Mouse (Mus musculus): ENCODE data around the gene Pxn.
"Not testable (repeated sequence)": the region's sequence is repeated elsewhere in the genome, so short reads cannot be mapped to it uniquely, and the experiment has no call there.

The Pxn gene

GRCm38 (mm10) chr5:115551386-115551785 is 44.9 kb downstream of the Pxn start:
- no peak for DNase-seq (ENCODE audit: low read depth, low spot score)

- no peak for DNase-seq (ENCODE audit: low read depth, low spot score)
These were observed 45.3 kb downstream of the Pxn start for GRCm38 (mm10) chr5:115551799-115552198.

- no peak for DNase-seq (ENCODE audit: low read depth, low spot score)
These were observed 47.4 kb downstream of the Pxn start for GRCm38 (mm10) chr5:115553801-115554420.

- no peak for DNase-seq (ENCODE audit: low read depth, low spot score)
These were observed 48.2 kb downstream of the Pxn start for GRCm38 (mm10) chr5:115554536-115555291.

- peak; percentile 92 for DNase-seq (ENCODE audit: low read depth, low spot score)
These were observed 49.7 kb downstream of the Pxn start for GRCm38 (mm10) chr5:115556217-115556616.

GRCm38 (mm10) chr5:115558182-115558794 is 51.8 kb downstream of the Pxn start:
- DNase-seq (ENCODE audit: low read depth, low spot score) = no peak

GRCm38 (mm10) chr5:115559237-115560101 is 53.0 kb downstream of the Pxn start, which contains the start of gene Rplp0:
Rplp0 (plus strand) TSS chr5:115559467.
- DNase-seq (ENCODE audit: low read depth, low spot score) = peak; percentile 99

- no peak for DNase-seq (ENCODE audit: low read depth, low spot score)
These were observed 53.9 kb downstream of the Pxn start for GRCm38 (mm10) chr5:115560336-115560905.

GRCm38 (mm10) chr5:115563771-115564585 is 57.5 kb downstream of the Pxn start:
- peak; percentile 51 for DNase-seq (ENCODE audit: low read depth, low spot score)

- DNase-seq (ENCODE audit: low read depth, low spot score) = peak; percentile 61
These were observed 58.4 kb downstream of the Pxn start, which contains the start of gene Gcn1l1 for GRCm38 (mm10) chr5:115564737-115565393. Gcn1l1 (plus strand) TSS chr5:115565254.

GRCm38 (mm10) chr5:115565403-115565802 is 58.9 kb downstream of the Pxn start:
- DNase-seq (ENCODE audit: low read depth, low spot score) = peak; percentile 33

- no peak for DNase-seq (ENCODE audit: low read depth, low spot score)
These were observed 62.2 kb downstream of the Pxn start for GRCm38 (mm10) chr5:115568681-115569080.

GRCm38 (mm10) chr5:115569308-115569707 is 62.8 kb downstream of the Pxn start:
- no peak for DNase-seq (ENCODE audit: low read depth, low spot score)

GRCm38 (mm10) chr5:115569721-115570120 is 63.2 kb downstream of the Pxn start:
- DNase-seq (ENCODE audit: low read depth, low spot score) = no peak

GRCm38 (mm10) chr5:115571086-115571485 is 64.6 kb downstream of the Pxn start:
- DNase-seq (ENCODE audit: low read depth, low spot score) = no peak

- DNase-seq (ENCODE audit: low read depth, low spot score) = peak; percentile 44
These were observed 66.4 kb downstream of the Pxn start for GRCm38 (mm10) chr5:115572679-115573535.

- DNase-seq (ENCODE audit: low read depth, low spot score) = no peak
These were observed 68.5 kb downstream of the Pxn start for GRCm38 (mm10) chr5:115574992-115575391.

- DNase-seq (ENCODE audit: low read depth, low spot score) = not testable (repeated sequence)
These were observed 71.2 kb downstream of the Pxn start for GRCm38 (mm10) chr5:115577686-115578085.

GRCm38 (mm10) chr5:115578922-115579321 is 72.4 kb downstream of the Pxn start:
- no peak for DNase-seq (ENCODE audit: low read depth, low spot score)
